Mouse (Mus musculus) stomach, postnatal 0 days (tissue): ENCODE measurements around the gene Bcas3. TPM values are rescaled to one million over a fixed set of nuclear protein-coding genes. Genes with fewer than 3 reads are reported as not detected.

Experiments used
- ATAC-seq: fragments of 200-750 bp; cut with Nextera tagmentation; 2 replicates; pipeline ENCODE4 v1.8.0; 2017; ENCODE audit not compliant: low FRiP score, low TSS enrichment
- DNase-seq: peaks from one replicate; pipeline ENCODE4 v3.0.0-alpha.2; 2016; ENCODE audit warnings: low spot score
- H3K27ac ChIP-seq: fragments of 300-500 bp; sonication (generic); replicated peaks from 2 replicates; pipeline ENCODE4 v1.5.1; 2014; ENCODE audit warnings: mild to moderate bottlenecking, control low read depth
- H3K27me3 ChIP-seq: fragments of 300-500 bp; sonication (generic); 2 replicates; pipeline ENCODE4 v1.6.1; 2014; ENCODE audit warnings: low read length; ENCODE audit not compliant: control insufficient read depth, insufficient read depth
- H3K36me3 ChIP-seq: fragments of 300-500 bp; sonication (generic); 2 replicates; pipeline ENCODE4 v1.6.1; 2014; ENCODE audit warnings: low read length, mixed read lengths; ENCODE audit not compliant: control insufficient read depth, insufficient read depth
- H3K4me1 ChIP-seq: fragments of 300-500 bp; sonication (generic); replicated peaks from 2 replicates; pipeline ENCODE4 v1.6.1; 2014; ENCODE audit warnings: antibody characterized with exemption; ENCODE audit not compliant: control insufficient read depth, insufficient read depth
- H3K4me2 ChIP-seq: fragments of 300-500 bp; sonication (generic); replicated peaks from 2 replicates; pipeline ENCODE4 v1.6.1; 2014; ENCODE audit warnings: low read depth, mild to moderate bottlenecking, control low read depth, moderate library complexity
- H3K4me3 ChIP-seq: fragments of 300-500 bp; sonication (generic); 2 replicates; pipeline ENCODE4 v1.5.1; 2014; ENCODE audit warnings: low read depth, low read length, control low read depth
- H3K9ac ChIP-seq: fragments of 300-500 bp; sonication (generic); 2 replicates; pipeline ENCODE4 v1.6.1; 2014; ENCODE audit warnings: mild to moderate bottlenecking, low read length, control low read depth, mixed read lengths
- H3K9me3 ChIP-seq: fragments of 300-500 bp; sonication (generic); 2 replicates; pipeline ENCODE4 v1.6.1; 2016; ENCODE audit warnings: low read length; ENCODE audit not compliant: control insufficient read depth
- CTCF ChIP-seq: IDR thresholded peaks from 2 replicates; pipeline ENCODE4 v1.5.1; 2016; ENCODE audit warnings: antibody characterized with exemption, low read depth, mild to moderate bottlenecking, moderate library complexity
- EP300 ChIP-seq: optimal IDR thresholded peaks from 2 replicates; pipeline ENCODE3; 2016; ENCODE audit warnings: antibody characterized with exemption
- WGBS: fragments of 180-500 bp; shearing (Covaris S2); extraction: QIAGEN DNeasy Blood & Tissue Kit; methylation state at CpG from one replicate; pipeline ENCODE4 v1.1.7; 2014; 5-methylcytosine and 5-hydroxymethylcytosine counted together
- polyA plus RNA-seq: library from polyadenylated mRNA; unstranded; fragments of >200 nt; fragmentation: Nextera tagmentation; extraction: Ambion mirVana; gene quantifications from 2 replicates; pipeline ENCODE4 v1.2.1, GENCODE M21; 2015

Bcas3 gene
- polyA plus RNA-seq, 1 experiment from 2014 or later = 16.5 TPM

DNA sequence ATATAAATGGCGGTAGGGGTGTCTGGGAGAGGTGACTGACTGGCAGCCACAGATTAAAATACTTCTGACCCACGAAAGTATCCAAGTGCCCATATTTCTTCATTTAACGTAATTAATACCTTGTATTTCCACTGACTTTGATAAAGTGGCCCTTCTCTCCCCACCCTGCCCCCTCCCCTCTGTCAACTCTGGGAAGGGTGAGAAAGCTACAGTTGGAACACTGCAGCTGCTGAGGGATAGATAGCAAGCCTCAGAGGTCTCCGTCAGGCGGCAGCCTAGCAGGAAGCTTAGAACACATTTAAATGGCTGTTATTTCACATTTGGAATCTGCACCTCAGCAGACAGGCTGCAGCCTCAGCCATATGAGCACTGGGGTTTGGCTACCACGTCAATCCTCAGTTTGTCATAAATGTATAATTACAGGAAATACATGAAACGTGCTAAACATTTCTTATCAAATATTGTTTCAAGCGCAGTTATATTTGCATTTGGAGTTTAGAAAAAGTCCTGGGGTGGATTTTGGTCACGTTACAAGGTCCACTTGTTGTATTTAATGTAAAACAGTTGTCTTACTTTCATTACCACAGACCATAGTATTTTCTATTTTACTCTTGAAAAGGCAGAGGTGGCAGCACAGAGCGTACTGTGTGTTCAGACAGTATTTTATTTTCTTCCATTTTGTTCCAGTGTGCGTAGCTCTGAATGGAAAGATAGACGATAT is 291.2 kb downstream of the Bcas3 start:
- Histone ChIP-seq H3K4me3 (no peak overlapping the region), H3K9me3 (no peaks in the 10 kb centered on the region), H3K36me3 (no peaks in the 10 kb centered on the region), H3K27me3 (no peaks in the 10 kb centered on the region), H3K9ac (no peak overlapping the region), H3K27ac (no peak overlapping the region), H3K4me1 (no peaks in the 10 kb centered on the region), H3K4me2 (no peak overlapping the region; the same call in 1 of the 2 replicates)
- ATAC-seq = no peak
- TF ChIP-seq EP300 = no peak
- TF ChIP-seq CTCF = 0 out of 2 replicates have a peak, but pooled peaks have one; percentile 11
- 50% methylated on average over 12 of the region's 12 CpGs for WGBS
- no peak for DNase-seq

DNA sequence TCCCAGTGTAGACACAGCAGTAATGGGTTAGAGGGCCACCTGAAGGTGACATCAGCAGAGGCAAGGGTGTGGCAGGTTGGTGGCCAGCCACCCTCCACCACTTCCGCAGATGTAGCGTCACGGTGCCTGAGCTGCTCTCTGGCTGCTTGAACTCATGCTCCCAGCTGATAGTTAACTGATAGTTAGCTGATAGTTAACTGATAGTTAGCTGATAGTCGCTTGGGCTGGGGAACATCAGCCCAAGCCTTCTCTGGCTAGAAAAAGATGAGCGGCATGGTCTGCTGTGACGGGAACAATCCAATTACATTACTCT is 291.7 kb downstream of the Bcas3 start:
- H3K4me3 ChIP-seq = no peak overlapping the region
- H3K27ac ChIP-seq = no peak overlapping the region
- DNase-seq (peak; percentile 42), ATAC-seq (peak; percentile 78; the same call in 1 of the 2 replicates)
- TF ChIP-seq EP300 = no peak
- TF ChIP-seq CTCF = no peak
- H3K4me1 ChIP-seq = no peaks in the 10 kb centered on the region
- H3K36me3 ChIP-seq = no peaks in the 10 kb centered on the region
- WGBS = 75% methylated on average over 6 of the region's 6 CpGs
- H3K27me3 ChIP-seq = no peaks in the 10 kb centered on the region
- H3K9ac ChIP-seq = no peak overlapping the region
- H3K9me3 ChIP-seq = no peaks in the 10 kb centered on the region
- H3K4me2 ChIP-seq = no peak overlapping the region

DNA sequence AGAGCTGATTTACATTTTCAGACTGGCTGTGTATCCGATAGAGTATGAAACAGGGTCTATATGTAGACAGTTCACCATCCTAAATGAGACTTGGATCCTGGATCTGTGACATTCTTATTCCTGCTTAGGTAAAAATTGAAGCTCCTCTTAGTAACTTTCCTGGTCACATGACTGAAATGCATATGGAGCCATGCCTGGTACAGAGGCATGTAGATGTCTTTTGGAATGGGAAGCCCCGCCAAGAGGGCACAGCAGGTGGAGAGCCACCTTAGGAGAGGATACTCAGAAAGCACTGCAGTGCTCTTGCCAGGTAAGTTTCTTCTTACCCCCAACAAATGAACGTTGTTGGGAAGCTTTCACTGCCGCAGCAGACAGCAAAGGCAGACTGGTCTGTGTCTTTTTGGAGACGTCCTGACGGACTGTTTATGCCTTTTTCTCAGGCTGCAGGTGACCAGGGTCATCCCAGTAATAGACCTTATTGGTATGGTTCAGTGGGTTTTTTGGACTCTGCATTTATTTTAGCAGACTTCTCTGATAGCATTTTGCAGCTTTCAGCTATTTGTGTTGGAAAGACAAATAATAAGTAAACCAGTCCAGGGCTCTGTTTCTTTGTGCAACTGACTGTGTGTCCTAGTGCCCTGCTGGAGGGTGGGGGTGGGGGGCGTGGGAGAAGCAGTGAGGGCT is 292.3 kb downstream of the Bcas3 start:
- H3K4me3 ChIP-seq = no peak overlapping the region
- no peak for TF ChIP-seq EP300
- TF ChIP-seq CTCF = no peak
- H3K9me3 ChIP-seq = no peaks in the 10 kb centered on the region
- no peak overlapping the region for H3K4me2 ChIP-seq
- no peak for DNase-seq
- WGBS = 72% methylated on average over 7 of the region's 7 CpGs
- no peak for ATAC-seq
- H3K36me3 ChIP-seq = no peaks in the 10 kb centered on the region
- H3K27ac ChIP-seq = no peak overlapping the region
- H3K4me1 ChIP-seq = no peaks in the 10 kb centered on the region
- H3K27me3 ChIP-seq = no peaks in the 10 kb centered on the region
- no peak overlapping the region for H3K9ac ChIP-seq

DNA sequence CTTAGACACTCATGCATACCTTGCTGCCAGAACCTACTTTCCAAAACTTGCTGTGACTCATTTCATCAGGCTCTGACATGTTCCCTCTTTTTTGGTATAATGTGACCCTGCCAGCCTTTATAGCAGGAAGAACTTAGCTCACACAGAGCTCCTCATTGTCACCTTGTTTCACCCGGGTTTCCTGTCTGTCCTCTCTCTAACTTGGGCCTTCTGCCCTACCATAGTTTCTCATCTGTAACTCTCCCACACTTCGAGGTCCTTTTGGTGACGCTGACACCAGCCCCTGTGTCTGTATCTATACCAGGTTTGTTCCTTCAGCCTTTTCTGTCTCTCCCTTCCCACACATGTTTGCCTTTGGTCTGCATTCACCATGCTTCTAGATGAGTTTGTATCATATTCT is 295.9 kb downstream of the Bcas3 start:
- no peak overlapping the region for H3K4me3 ChIP-seq
- H3K9ac ChIP-seq = no peak overlapping the region
- DNase-seq (no peak), ATAC-seq (no peak)
- no peaks in the 10 kb centered on the region for H3K4me1 ChIP-seq
- H3K27me3 ChIP-seq = no peaks in the 10 kb centered on the region
- H3K27ac ChIP-seq = no peak overlapping the region
- no peaks in the 10 kb centered on the region for H3K36me3 ChIP-seq
- H3K9me3 ChIP-seq = no peaks in the 10 kb centered on the region
- no peak overlapping the region for H3K4me2 ChIP-seq
- TF ChIP-seq EP300 (no peak), CTCF (no peak)
- WGBS = 35% methylated on average over 3 of the region's 3 CpGs

DNA sequence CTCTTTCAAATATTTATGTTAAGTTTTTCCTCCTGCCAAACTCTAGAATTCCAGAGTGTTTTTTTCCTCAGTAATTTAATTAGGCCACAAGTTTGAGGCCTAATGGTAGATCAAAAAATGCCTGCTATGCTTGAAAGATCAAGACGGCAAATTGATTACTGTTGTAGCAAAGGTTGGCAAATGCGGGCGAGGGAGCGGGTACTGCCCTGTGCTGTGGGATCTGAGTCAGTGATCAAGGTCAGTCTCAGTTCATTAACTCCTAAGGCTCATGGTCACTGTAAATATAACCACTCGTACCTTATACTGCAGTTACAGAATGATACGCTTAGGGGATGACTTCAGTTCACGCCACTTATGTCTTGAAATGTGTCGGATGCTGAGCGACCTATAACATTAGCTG is 296.4 kb downstream of the Bcas3 start:
- DNase-seq (no peak), ATAC-seq (no peak)
- Histone ChIP-seq H3K27ac (no peak overlapping the region), H3K36me3 (no peaks in the 10 kb centered on the region), H3K9ac (no peak overlapping the region), H3K4me1 (no peaks in the 10 kb centered on the region), H3K9me3 (no peaks in the 10 kb centered on the region), H3K4me2 (no peak overlapping the region), H3K27me3 (no peaks in the 10 kb centered on the region), H3K4me3 (no peak overlapping the region)
- TF ChIP-seq CTCF = no peak
- TF ChIP-seq EP300 = no peak
- 72% methylated on average over 9 of the region's 9 CpGs for WGBS

DNA sequence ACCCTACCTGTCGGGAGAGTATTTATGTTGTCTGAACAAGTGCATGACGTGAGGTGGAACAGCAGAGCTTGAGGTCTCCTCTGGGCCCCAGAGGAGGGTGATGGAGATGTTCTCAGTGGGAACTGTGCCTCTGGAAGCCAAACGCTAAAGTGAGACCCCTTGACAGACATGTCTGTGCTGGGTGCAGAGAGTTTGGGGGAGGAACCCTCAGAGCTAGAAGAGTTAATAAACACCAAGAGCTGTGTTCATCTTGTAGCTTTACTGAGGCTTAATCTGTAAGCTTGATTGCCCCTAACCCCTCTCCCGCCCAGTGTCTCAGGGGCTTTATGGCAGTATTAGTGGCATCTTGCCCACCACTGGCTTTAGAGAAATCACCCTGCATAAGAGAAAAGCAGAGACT is 304.5 kb downstream of the Bcas3 start:
- WGBS = 71% methylated on average over 4 of the region's 4 CpGs
- no peak for TF ChIP-seq EP300
- no peak for TF ChIP-seq CTCF
- Histone ChIP-seq H3K9ac (no peak overlapping the region), H3K27me3 (no peaks in the 10 kb centered on the region), H3K9me3 (no peaks in the 10 kb centered on the region), H3K27ac (no peak overlapping the region), H3K4me3 (no peak overlapping the region), H3K36me3 (no peaks in the 10 kb centered on the region), H3K4me1 (no peaks in the 10 kb centered on the region), H3K4me2 (no peak overlapping the region)
- ATAC-seq = no peak
- DNase-seq = no peak
